Mouse (Mus musculus) CD4-positive, CD25-positive, alpha-beta regulatory T cell, adult 2 months (primary cell): ENCODE measurements at regions not wholly inside any gene's neighbourhood (a gene's known extent, or its start where the extent isn't known, plus 50 kb on each side); places are given as distances from the start of the nearest gene placed in this dataset.

Experiments used
- DNase-seq: peaks from one replicate; pipeline ENCODE4 v3.0.0-alpha.2; 2012; ENCODE audit warnings: low read depth, low spot score

DNA sequence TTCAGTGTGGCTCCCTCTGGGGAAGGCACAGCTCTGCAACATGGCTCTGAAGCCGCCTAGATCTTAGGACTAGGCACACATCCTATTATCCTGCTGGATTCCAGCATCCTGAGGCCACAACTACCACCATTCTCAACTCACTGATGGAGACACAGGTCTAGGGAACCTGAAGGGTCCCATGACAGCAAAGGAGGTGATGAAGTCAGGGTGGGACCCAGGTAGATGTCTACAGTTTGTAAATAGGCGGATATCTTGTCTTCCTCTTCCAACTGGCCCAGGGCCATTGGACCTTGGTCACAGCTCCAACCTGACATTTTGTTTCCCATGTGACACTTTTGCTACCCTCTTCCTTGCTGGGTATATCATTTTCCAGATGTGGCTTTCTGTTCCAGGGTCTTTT lies 106.4 kb downstream of the Vapb start:
- no peak for DNase-seq

DNA sequence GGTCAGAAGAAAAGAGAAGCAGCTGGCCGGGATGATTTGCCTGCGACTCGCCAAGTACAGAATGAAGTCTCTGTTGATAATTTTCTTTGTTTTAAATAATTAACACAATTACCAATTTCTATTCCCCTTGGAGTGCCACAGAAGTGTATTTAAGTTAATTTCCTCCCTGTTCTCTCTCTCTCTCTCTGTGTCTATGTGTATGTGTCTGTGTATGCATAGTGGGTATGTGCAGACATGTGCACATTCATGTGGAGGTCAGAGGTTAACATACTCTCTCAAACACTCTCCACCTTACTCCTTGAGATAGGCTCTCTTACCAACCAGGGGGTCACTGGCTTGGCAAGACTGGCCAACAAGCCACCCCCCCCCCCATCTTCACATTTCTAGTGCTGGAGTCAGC lies 107.2 kb downstream of the Vapb start:
- no peak for DNase-seq

GRCm38 (mm10) chr2:173845155-173846029 lies 108.1 kb downstream of the Vapb start:
- DNase-seq, result no peak

GRCm38 (mm10) chr2:173851054-173851453 lies 113.7 kb downstream of the Vapb start:
- no peak for DNase-seq

- DNase-seq, result no peak
These were observed 116.9 kb downstream of the Vapb start for GRCm38 (mm10) chr2:173854172-173854723.

- peak; percentile 51 for DNase-seq
These were observed 117.5 kb downstream of the Vapb start for GRCm38 (mm10) chr2:173854846-173855245.

DNA sequence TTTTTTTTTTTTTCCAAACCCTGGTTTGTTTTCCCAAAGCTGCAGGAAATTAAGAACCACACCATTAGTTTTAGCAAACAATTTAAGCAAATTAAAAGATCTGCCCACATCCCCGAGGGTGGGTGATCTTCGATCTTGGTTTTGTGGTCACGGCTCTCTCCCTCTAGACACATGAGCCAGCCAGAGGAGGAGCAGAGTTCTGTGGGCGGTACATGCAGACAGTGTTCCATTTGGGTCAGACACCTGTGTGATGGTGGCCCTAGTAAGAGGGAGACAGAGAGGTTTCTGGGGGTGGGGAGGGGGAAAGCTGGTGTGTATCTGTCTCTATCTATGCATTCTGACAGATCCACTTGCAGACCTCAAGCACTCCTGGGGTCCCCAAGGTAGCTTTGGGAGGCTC lies 118.0 kb downstream of the Vapb start:
- DNase-seq, result peak; percentile 36

DNA sequence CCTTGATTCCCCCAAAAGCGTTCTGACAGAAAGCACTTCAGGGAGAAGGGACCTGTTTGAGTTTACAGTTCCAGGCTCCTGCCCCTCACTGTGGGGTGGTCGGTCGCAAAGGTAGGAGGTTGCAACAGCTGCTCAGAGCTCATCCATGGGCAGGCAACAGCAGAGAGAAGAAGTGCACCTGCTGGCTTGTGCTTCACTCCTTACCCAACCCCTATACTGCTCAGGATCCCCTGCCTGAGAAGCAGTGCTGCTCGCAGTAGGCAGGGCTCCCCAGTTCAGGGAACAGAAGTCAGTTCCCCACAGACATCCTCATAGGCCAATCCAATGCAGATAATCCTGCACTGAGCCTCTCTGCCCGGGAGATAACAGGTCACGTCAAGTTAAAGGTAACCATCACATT lies 119.7 kb downstream of the Vapb start:
- no peak for DNase-seq

DNA sequence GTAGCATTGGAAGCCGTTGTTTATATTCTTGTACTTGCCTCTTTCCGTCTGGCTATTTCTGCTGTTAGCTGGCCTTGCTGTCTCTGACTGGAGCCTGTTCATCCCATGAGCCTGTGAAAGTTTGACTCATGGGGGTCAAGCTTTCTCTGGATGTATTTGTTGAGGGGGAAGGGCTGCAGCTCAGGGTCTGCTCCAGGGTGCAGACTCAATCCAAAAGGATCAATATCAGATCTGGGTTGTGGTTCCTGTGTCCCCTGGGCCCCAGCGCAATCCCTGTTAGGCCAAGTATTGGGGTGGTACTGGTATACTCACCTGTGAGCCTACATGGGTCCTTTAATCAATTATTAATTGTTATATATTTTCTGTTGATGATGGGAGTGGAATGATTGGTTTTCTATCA lies 135.7 kb downstream of the Vapb start:
- no peak for DNase-seq
